Mouse (Mus musculus) naive thymus-derived CD4-positive, alpha-beta T cell, adult 2 months (primary cell): Measurements from ENCODE around the gene Nacad.

Experiments used
- DNase-seq: peaks from one replicate; pipeline ENCODE4 v3.0.0-alpha.2; 2011; ENCODE audit warnings: low read depth

Nacad gene

GRCm38 (mm10) chr11:6605491-6606399 lies at the start of gene Nacad:
Nacad (minus strand) TSS chr11:6606053.
- no peak for DNase-seq

- peak; percentile 93 for DNase-seq
Observed at GRCm38 (mm10) chr11:6654903-6655302, 49.0 kb upstream of the Nacad start.

- DNase-seq: peak; percentile 42
Observed at GRCm38 (mm10) chr11:6652978-6653377, 47.1 kb upstream of the Nacad start.

GRCm38 (mm10) chr11:6650519-6650918 lies 44.7 kb upstream of the Nacad start:
- DNase-seq: no peak

GRCm38 (mm10) chr11:6647831-6648724 lies 42.2 kb upstream of the Nacad start:
- DNase-seq: peak; percentile 47

GRCm38 (mm10) chr11:6644566-6644965 lies 38.7 kb upstream of the Nacad start:
- no peak for DNase-seq

- DNase-seq: no peak
Observed at GRCm38 (mm10) chr11:6639072-6639471, 33.2 kb upstream of the Nacad start.

GRCm38 (mm10) chr11:6638537-6638936 lies 32.7 kb upstream of the Nacad start, which contains the start of gene Wap:
Wap (minus strand) TSS chr11:6638637.
- DNase-seq: no peak

- DNase-seq: peak; percentile 43
Observed at GRCm38 (mm10) chr11:6636150-6636549, 30.3 kb upstream of the Nacad start.

GRCm38 (mm10) chr11:6629655-6630054 lies 23.8 kb upstream of the Nacad start:
- DNase-seq: peak; percentile 76

GRCm38 (mm10) chr11:6628568-6628967 lies 22.7 kb upstream of the Nacad start:
- peak; percentile 62 for DNase-seq

GRCm38 (mm10) chr11:6627731-6628130 lies 21.9 kb upstream of the Nacad start:
- DNase-seq: peak; percentile 80

GRCm38 (mm10) chr11:6626388-6626772 lies 20.5 kb upstream of the Nacad start:
- no peak for DNase-seq

- peak; percentile 96 for DNase-seq
Observed at GRCm38 (mm10) chr11:6625478-6626387, 19.9 kb upstream of the Nacad start, which contains the start of gene Tbrg4. Tbrg4 (minus strand) TSS chr11:6626067.

- DNase-seq: no peak
Observed at GRCm38 (mm10) chr11:6624619-6625382, 18.9 kb upstream of the Nacad start.

GRCm38 (mm10) chr11:6623704-6624103 lies 17.9 kb upstream of the Nacad start:
- no peak for DNase-seq

- DNase-seq: no peak
Observed at GRCm38 (mm10) chr11:6615250-6616205, 9.7 kb upstream of the Nacad start.

- no peak for DNase-seq
Observed at GRCm38 (mm10) chr11:6605021-6605481, 802 bp downstream of the Nacad start.

GRCm38 (mm10) chr11:6604604-6604936 lies 1.3 kb downstream of the Nacad start:
- no peak for DNase-seq
